ENCODE assay signal across 21 mouse cellular contexts in the genomic region with DNA sequence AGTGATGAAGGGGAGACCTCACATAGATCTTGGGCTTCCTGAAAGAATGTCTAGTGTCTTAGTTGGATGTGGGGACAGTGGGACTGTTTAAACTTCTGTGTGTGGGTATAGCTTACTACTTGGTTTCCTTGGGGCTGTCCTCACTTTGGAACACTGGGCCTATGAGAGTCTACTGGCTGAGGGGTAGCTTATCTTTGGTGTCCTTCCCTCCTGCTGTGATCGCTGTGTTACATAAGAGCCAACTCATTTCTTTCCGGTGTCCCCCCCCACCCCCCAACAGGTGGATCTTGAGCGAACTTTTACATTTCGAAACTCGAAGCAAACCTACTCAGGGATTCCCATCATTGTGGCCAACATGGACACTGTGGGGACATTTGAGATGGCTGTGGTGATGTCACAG. TPM values are rescaled to one million over a fixed set of nuclear protein-coding genes. Genes with fewer than 3 reads are reported as not detected.
DNase-seq lines count a peak whose midpoint lies in the region; ATAC-seq and TF ChIP-seq lines count a peak whose summit lies in the region.
"Had no signal": no experiment of that assay in that cellular context is flagged by ENCODE, and none has a peak within 500 bp of the region (broad histone marks: within the 10 kb centered on the region; RNA-seq: fewer than 3 reads in every experiment).

No protein-coding gene starts in this region.

- DNase-seq in forebrain, embryonic 10.5 days (ENCODE audit: extremely low spot score, low spot score), result no peak
- no peak for DNase-seq in forebrain, embryonic 11.5 days (ENCODE audit: low spot score)
- DNase-seq in kidney, adult 18-20 months, result no peak
- no peak for DNase-seq in liver, embryonic 11.5 days (ENCODE audit: low spot score)
- no peak for DNase-seq in left cerebral cortex, postnatal 10 days (ENCODE audit: extremely low spot score in 1 of 2, low spot score in 2 of 2)
- DNase-seq in layer of hippocampus, adult 9-11 months, result no peak
- DNase-seq: adrenal gland, postnatal 25 days; cerebellum, adult 2 months; gastrocnemius, postnatal 36 days; lung, adult 18-20 months; right cerebral cortex, postnatal 4 days; thymus, postnatal 25 days had no signal

- intact Hi-C loops in left cerebral cortex, postnatal 10 days (cut with DNase I), result no loop called here

- no peaks in the 10 kb centered on the region for H3K79me2 ChIP-seq in myocyte (ENCODE audit: control insufficient read depth, insufficient read depth)

- WGBS in forebrain, embryonic 10.5 days, result 89% methylated on average over 5 of the region's 5 CpGs
- 87% methylated on average over 5 of the region's 5 CpGs for WGBS in forebrain, embryonic 11.5 days
- 88% methylated on average over 5 of the region's 5 CpGs for WGBS in kidney, embryonic 15.5 days
- WGBS in liver, embryonic 11.5 days, result 48% methylated on average over 5 of the region's 5 CpGs

- no peak overlapping the region for H3K4me2 ChIP-seq in forebrain, embryonic 11.5 days (ENCODE audit: low read depth, low read length, severe bottlenecking)
- no peak overlapping the region for H3K4me2 ChIP-seq in kidney, embryonic 15.5 days
- H3K4me2 ChIP-seq in liver, embryonic 11.5 days, result peak overlapping the region; percentile 88
- peak overlapping the region; percentile 16 for H3K4me2 ChIP-seq in myocyte (ENCODE audit: low read depth)
- H3K4me2 ChIP-seq: embryonic facial prominence, embryonic 13.5 days; forebrain, embryonic 12.5 days; hindbrain, embryonic 13.5 days; neural tube, embryonic 15.5 days had no signal

- H3K36me3 ChIP-seq in forebrain, embryonic 10.5 days (replicated peaks), result no peaks in the 10 kb centered on the region
- no peaks in the 10 kb centered on the region for H3K36me3 ChIP-seq in forebrain, embryonic 11.5 days (ENCODE audit: control insufficient read depth, insufficient read depth, low read length)
- H3K36me3 ChIP-seq in kidney, embryonic 15.5 days, result 0 out of 2 replicates have a peak, but pooled peaks cover 3% of the 10 kb centered on the region
- peaks cover 4% of the 10 kb centered on the region; the same call in 1 of the 2 replicates for H3K36me3 ChIP-seq in liver, embryonic 11.5 days (ENCODE audit: control insufficient read depth, insufficient read depth, low read length)
- H3K36me3 ChIP-seq in myocyte (ENCODE audit: control insufficient read depth, insufficient read depth), result no peaks in the 10 kb centered on the region
- H3K36me3 ChIP-seq: embryonic facial prominence, embryonic 13.5 days; forebrain, embryonic 12.5 days; hindbrain, embryonic 13.5 days; neural tube, embryonic 15.5 days had no signal

- H3ac ChIP-seq in myocyte (ENCODE audit: control insufficient read depth, insufficient read length), result no peak overlapping the region

- no peaks in the 10 kb centered on the region for H3K9me3 ChIP-seq in forebrain, embryonic 10.5 days
- H3K9me3 ChIP-seq in forebrain, embryonic 11.5 days (ENCODE audit: control insufficient read depth, low read length), result no peaks in the 10 kb centered on the region
- no peaks in the 10 kb centered on the region for H3K9me3 ChIP-seq in kidney, embryonic 15.5 days (replicated peaks)
- H3K9me3 ChIP-seq in liver, embryonic 11.5 days (ENCODE audit: control insufficient read depth, low read length), result no peaks in the 10 kb centered on the region
- H3K9me3 ChIP-seq: embryonic facial prominence, embryonic 13.5 days; forebrain, embryonic 12.5 days; hindbrain, embryonic 13.5 days; neural tube, embryonic 15.5 days had no signal

- H3K27me3 ChIP-seq in forebrain, embryonic 10.5 days (ENCODE audit: poor library complexity, severe bottlenecking), result peaks cover 60% of the 10 kb centered on the region
- H3K27me3 ChIP-seq in forebrain, embryonic 11.5 days (ENCODE audit: control insufficient read depth, insufficient read depth, low read length), result peaks cover 2% of the 10 kb centered on the region; the same call in 1 of the 2 replicates
- H3K27me3 ChIP-seq in kidney, embryonic 15.5 days, result no peaks in the 10 kb centered on the region
- H3K27me3 ChIP-seq in liver, embryonic 11.5 days (replicated peaks; ENCODE audit: control insufficient read depth, insufficient read depth, low read length), result peaks cover 5% of the 10 kb centered on the region; the same call in 1 of the 2 replicates
- H3K27me3 ChIP-seq in myocyte (ENCODE audit: control insufficient read depth, insufficient read depth, insufficient read length), result no peaks in the 10 kb centered on the region
- H3K27me3 ChIP-seq: embryonic facial prominence, embryonic 13.5 days; neural tube, embryonic 15.5 days; Patski had no signal

- no peak overlapping the region for H3K9ac ChIP-seq in forebrain, embryonic 11.5 days (ENCODE audit: low read length)
- no peak overlapping the region for H3K9ac ChIP-seq in kidney, embryonic 15.5 days
- H3K9ac ChIP-seq in liver, embryonic 11.5 days (ENCODE audit: low read depth, low read length), result peak overlapping the region; percentile 52
- H3K9ac ChIP-seq: embryonic facial prominence, embryonic 13.5 days; forebrain, embryonic 12.5 days; hindbrain, embryonic 13.5 days; neural tube, embryonic 15.5 days had no signal

- H3K27ac ChIP-seq in forebrain, embryonic 10.5 days, result peak overlapping the region; percentile 66; the same call in 1 of the 2 replicates
- H3K27ac ChIP-seq in forebrain, embryonic 11.5 days (ENCODE audit: low read depth, low read length), result no peak overlapping the region
- 0 out of 2 replicates have a peak overlapping the region, but pooled peaks have one; percentile 55 for H3K27ac ChIP-seq in kidney, embryonic 15.5 days
- peak overlapping the region; percentile 95 for H3K27ac ChIP-seq in liver, embryonic 11.5 days (ENCODE audit: low read depth, low read length)
- H3K27ac ChIP-seq: forebrain, embryonic 12.5 days; neural tube, embryonic 15.5 days had no signal

- H3K4me3 ChIP-seq in forebrain, embryonic 10.5 days, result no peak overlapping the region
- H3K4me3 ChIP-seq in forebrain, embryonic 11.5 days (ENCODE audit: low read depth, low read length), result no peak overlapping the region
- H3K4me3 ChIP-seq in kidney, embryonic 15.5 days (replicated peaks), result no peak overlapping the region
- peak overlapping the region; percentile 36 for H3K4me3 ChIP-seq in liver, embryonic 11.5 days (ENCODE audit: low read depth, low read length)
- H3K4me3 ChIP-seq in myocyte, result no peak overlapping the region
- H3K4me3 ChIP-seq: embryonic facial prominence, embryonic 13.5 days; forebrain, embryonic 12.5 days; hindbrain, embryonic 13.5 days; neural tube, embryonic 15.5 days had no signal

- TF ChIP-seq POLR2A in myocyte (IDR thresholded peaks at IDR 0.05; ENCODE audit: insufficient read length, low read depth), result no peak

- ATAC-seq in forebrain, embryonic 11.5 days (replicated peaks; ENCODE audit: low FRiP score), result no peak
- ATAC-seq in kidney, embryonic 15.5 days (replicated peaks; ENCODE audit: low FRiP score), result no peak
- peak; percentile 44 for ATAC-seq in liver, embryonic 11.5 days (replicated peaks; ENCODE audit: low FRiP score)
- ATAC-seq: activated CD4-positive, CD25-positive, alpha-beta regulatory T cell, adult 4 months; intestine, postnatal 0 days; Patski had no signal

- peaks cover 64% of the 10 kb centered on the region for H3K4me1 ChIP-seq in forebrain, embryonic 10.5 days
- peaks cover 11% of the 10 kb centered on the region for H3K4me1 ChIP-seq in forebrain, embryonic 11.5 days (replicated peaks; ENCODE audit: control insufficient read depth, insufficient read depth, low read length)
- H3K4me1 ChIP-seq in kidney, embryonic 15.5 days, result peaks cover 77% of the 10 kb centered on the region
- peaks cover 82% of the 10 kb centered on the region for H3K4me1 ChIP-seq in liver, embryonic 11.5 days (replicated peaks; ENCODE audit: control insufficient read depth, insufficient read depth, low read length)

TF ChIP-seq in myocyte, 11 proteins besides CTCF, POLR2A, EP300 and RAD21:
- TF ChIP-seq REST (IDR thresholded peaks at IDR 0.05; ENCODE audit: insufficient read depth, insufficient read length), result no peak
- no peak for TF ChIP-seq CEBPB (IDR thresholded peaks at IDR 0.05; ENCODE audit: insufficient read depth, poor library complexity, severe bottlenecking)
- no peak for TF ChIP-seq USF1 (IDR thresholded peaks at IDR 0.05; ENCODE audit: low read depth)
- no peak for TF ChIP-seq MAX (IDR thresholded peaks at IDR 0.05; ENCODE audit: low read depth)
- TF ChIP-seq MYOD1 (IDR thresholded peaks at IDR 0.05; ENCODE audit: control insufficient read depth in 1 of 3, insufficient read length in 2 of 3, low read depth in 2 of 3), result no peak
- TF ChIP-seq SRF (IDR thresholded peaks at IDR 0.05; ENCODE audit: control insufficient read depth, insufficient read length, low read depth), result no peak
- no peak for TF ChIP-seq E2F4 (IDR thresholded peaks at IDR 0.05; ENCODE audit: insufficient read depth)
- TF ChIP-seq TCF12 (IDR thresholded peaks at IDR 0.05; ENCODE audit: insufficient read depth, poor library complexity, severe bottlenecking), result no peak
- no peak for TF ChIP-seq TCF3 (IDR thresholded peaks at IDR 0.05; ENCODE audit: insufficient read length, low read depth)
- TF ChIP-seq POLR2AphosphoS2 (IDR thresholded peaks at IDR 0.05; ENCODE audit: insufficient read length, low read depth), result no peak
- no peak for TF ChIP-seq MYOG (IDR thresholded peaks at IDR 0.05; ENCODE audit: control insufficient read depth in 1 of 3, insufficient read depth in 1 of 3, insufficient read length in 2 of 3, low read depth in 2 of 3)

RNA-seq across cellular contexts. Expression of a gene that starts 6.9 kb away (rescaled TPM):
- polyA plus RNA-seq in forebrain, embryonic 10.5 days (2016; fragmentation: Nextera tagmentation; extraction: Ambion mirVana), result 27.3 and 31.5 TPM in 2 replicates
- 20.3 and 20.5 TPM in 2 replicates for polyA plus RNA-seq in forebrain, embryonic 11.5 days (2014; fragmentation: Nextera tagmentation; extraction: Ambion mirVana)
- 49.9 and 52.1 TPM in 2 replicates for polyA plus RNA-seq in kidney, embryonic 15.5 days (2015; fragmentation: Nextera tagmentation; extraction: Ambion mirVana)
- polyA plus RNA-seq in liver, embryonic 11.5 days (2014; fragmentation: Nextera tagmentation; extraction: Ambion mirVana), result 200 and 221 TPM in 2 replicates
- 41.6 TPM for polyA plus RNA-seq in myocyte (2012; fragmentation: generic; extraction: Trizol)
- total RNA-seq in left cerebral cortex, postnatal 10 days (2021), result 10 to 100 TPM; 32.9 to 34.9 TPM
- polyA plus RNA-seq: activated CD4-positive, CD25-positive, alpha-beta regulatory T cell, adult 4 months had no signal

Comparison
In these comparisons a context has a peak if more than half of its experiments do, and no peak if none do; other contexts are left out.
1. H3K4me2 ChIP-seq: peak in liver, embryonic 11.5 days (single experiment) and myocyte (single experiment); none in forebrain, embryonic 11.5 days (single experiment) and kidney, embryonic 15.5 days (single experiment).